Mouse (Mus musculus) inflammation-experienced regulatory T-cells, adult 6 months (primary cell): Measurements from ENCODE around the gene Muc15. TPM values are rescaled to one million over a fixed set of nuclear protein-coding genes. Genes with fewer than 3 reads are reported as not detected.

ENCODE experiments used
- ATAC-seq: one replicate; pipeline ENCODE4 v1.8.0; 2017
- polyA plus RNA-seq, 3 experiments: library from polyadenylated mRNA; unstranded; fragments of 100-300 nt; shearing (Covaris generic); gene quantifications; one replicate each; pipeline ENCODE4 v1.2.1; 2017

Gene Muc15
- polyA plus RNA-seq, result not detected

- ATAC-seq, result no peak
These were observed at the start of gene Muc15 for GRCm38 (mm10) chr2:110721290-110721753. Muc15 (plus strand) TSS chr2:110721340.

DNA sequence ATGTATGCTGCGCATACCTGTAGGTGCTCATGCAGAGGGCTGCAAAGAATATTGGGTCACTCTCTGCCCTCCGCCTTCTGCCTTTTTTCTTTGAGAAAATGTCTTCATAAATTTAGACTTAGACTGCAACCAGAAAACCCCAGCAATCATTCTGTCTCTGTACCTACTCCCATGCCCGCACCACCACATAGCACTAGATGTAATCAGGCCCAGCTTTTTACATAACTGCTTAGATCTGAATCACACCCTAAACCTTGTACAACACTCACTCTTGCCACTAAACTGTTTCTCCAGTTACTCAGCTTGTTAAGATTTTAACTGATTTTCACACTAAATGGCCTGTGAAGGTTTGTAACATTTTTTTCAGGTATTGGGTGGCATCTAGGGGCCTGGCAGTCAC is 11.7 kb upstream of the Muc15 start:
- no peak for ATAC-seq

DNA sequence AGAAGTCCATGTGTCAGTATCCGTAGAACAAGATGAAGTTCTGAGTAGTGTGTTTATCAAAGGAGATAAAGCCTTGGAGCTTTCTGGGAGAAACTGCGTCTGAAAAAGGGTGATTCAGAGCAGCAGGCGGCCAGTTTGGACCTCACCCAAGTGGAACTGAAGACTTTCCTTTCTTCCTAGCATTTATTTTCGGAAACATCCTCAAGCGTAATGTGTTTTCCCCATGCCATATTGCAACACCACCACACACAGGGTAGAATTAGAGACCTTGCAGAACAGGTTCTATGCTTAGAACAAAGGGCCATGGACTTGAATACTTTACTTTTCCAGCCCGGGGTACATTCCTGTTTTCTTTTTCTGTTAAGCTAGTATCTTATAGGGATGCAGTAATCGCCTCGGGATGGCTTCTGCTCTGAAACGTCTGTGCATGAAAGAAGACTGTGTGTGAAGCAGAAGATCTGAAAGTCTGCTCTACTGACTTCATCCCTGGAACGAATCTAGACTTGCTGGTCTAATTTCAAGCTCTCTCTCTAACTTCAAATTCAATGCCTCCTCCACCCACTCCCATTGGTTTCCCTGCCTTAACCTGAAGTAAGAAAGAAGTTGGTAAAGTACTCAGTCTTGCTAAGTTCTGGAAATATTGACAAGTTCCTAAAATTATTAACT is 11.0 kb upstream of the Muc15 start:
- ATAC-seq, result no peak

DNA sequence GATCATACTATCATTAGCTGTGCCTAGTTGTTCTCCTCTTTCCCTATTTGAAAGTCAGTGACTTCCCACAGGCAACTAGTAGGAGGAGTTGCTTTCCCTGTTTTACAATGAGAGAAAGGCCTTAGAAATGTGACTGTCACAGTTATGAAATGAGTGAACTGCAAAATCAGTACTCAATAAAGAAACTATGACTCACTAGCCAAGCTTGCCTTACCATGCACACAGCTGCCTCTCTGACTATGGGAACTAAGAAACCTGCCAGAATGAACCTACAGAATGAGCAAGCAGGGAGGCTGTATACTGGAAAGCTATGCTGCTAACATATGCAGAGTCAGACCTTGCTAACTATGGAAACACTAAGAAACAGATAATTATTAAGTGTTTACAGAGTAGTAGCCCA is 2.1 kb upstream of the Muc15 start:
- no peak for ATAC-seq

GRCm38 (mm10) chr2:110722208-110722607 is 1.1 kb downstream of the Muc15 start:
- ATAC-seq, result no peak

DNA sequence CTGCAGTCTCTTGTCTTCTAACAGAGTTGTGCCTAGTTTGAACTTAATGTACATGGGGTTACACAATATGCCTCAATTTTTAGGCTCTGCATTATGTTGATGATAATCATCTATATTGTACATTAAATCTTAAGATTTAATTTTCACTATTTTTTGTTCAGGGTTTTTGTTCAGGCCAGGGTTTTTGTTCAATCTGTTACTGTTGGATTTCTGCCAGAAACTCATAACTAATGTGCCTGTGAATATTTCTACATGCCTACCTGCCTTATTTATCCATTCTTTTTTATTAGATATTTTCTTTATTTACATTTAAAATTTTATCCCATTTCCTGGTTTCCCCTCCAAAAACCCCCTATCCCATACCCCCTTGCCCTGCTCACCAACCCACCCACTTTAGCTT is 5.0 kb downstream of the Muc15 start:
- no peak for ATAC-seq

- no peak for ATAC-seq
These were observed 16.1 kb downstream of the Muc15 start for GRCm38 (mm10) chr2:110737236-110737635.

- ATAC-seq, result no peak
These were observed 16.8 kb downstream of the Muc15 start for GRCm38 (mm10) chr2:110737981-110738380.

- no peak for ATAC-seq
These were observed 18.6 kb downstream of the Muc15 start for GRCm38 (mm10) chr2:110739781-110740180.

GRCm38 (mm10) chr2:110740493-110740892 is 19.4 kb downstream of the Muc15 start:
- no peak for ATAC-seq

- no peak for ATAC-seq
These were observed 36.4 kb downstream of the Muc15 start for GRCm38 (mm10) chr2:110757556-110757955.

GRCm38 (mm10) chr2:110759434-110759833 is 38.3 kb downstream of the Muc15 start:
- no peak for ATAC-seq

GRCm38 (mm10) chr2:110787396-110787795 is 66.3 kb downstream of the Muc15 start:
- ATAC-seq, result no peak

Other genes starting within 250 kb of the Muc15 start
- gene Slc5a12, start 124.0 kb upstream of the Muc15 start, polyA plus RNA-seq, result not detected
- gene Ano3, start 229.6 kb downstream of the Muc15 start, polyA plus RNA-seq, result not detected